Mouse (Mus musculus): ENCODE measurements around the gene Srrd. TPM values are rescaled to one million over a fixed set of nuclear protein-coding genes. Genes with fewer than 3 reads are reported as not detected.
A peak's percentile ranks its signal among the peaks of the same experiment; 100 is the strongest.

Srrd gene
- polyA plus RNA-seq, 1 experiment from 2014 or later, result 51.0 TPM

DNA sequence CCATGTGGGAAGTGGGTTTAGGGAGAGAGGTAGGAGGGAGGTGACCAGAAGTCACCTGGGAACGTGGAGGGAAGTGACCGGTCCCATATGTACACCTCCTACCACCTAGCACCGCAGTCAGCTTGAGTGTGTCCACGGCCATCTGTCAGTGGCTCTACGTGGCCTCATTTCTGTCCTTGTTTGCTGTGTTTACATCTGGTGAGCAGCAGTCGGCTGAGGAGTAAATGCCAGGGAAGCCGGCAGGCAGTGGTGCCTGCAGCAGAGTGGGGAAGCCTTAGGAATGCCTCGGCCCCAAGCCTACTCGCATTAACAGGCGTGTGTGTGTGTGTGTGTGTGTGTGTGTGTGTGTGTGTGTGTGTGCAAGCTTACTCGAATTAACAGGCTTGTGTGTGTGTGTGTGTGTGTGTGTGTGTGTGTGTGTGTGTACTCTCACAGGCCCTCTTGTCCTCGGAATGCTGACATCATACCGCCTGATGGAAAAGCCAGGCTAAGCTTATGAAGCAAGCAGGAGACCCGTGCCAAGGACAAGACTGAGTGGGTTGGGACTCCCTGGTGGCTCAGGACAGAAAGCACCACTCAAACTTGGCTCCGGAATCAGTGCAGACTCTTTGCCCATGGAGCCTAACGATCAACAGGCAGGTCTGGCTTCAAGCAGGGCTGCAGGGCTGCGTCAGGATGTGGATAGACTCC is 39.9 kb upstream of the Srrd start:
- Histone ChIP-seq H3K4me2 (no peak overlapping the region), H3K4me1 (ENCODE audit: insufficient read depth) (no peaks in the 10 kb centered on the region), H3K9ac (no peak overlapping the region), H3K9me3 (ENCODE audit: low read depth, low read length) (no peaks in the 10 kb centered on the region), H3K27ac (ENCODE audit: low read depth) (no peak overlapping the region), H3K36me3 (ENCODE audit: insufficient read depth) (peaks cover 14% of the 10 kb centered on the region), H3K4me3 (ENCODE audit: low read depth, low read length) (no peak overlapping the region), H3K27me3 (ENCODE audit: insufficient read depth, low read length) (no peaks in the 10 kb centered on the region)
- ATAC-seq (ENCODE audit: insufficient read depth) (peak; percentile 47), DNase-seq (peak; percentile 42)
- WGBS, result 38% methylated on average over 17 of the region's 17 CpGs
- no peak for TF ChIP-seq CTCF (IDR thresholded peaks at IDR 0.05; ENCODE audit: low read depth)

DNA sequence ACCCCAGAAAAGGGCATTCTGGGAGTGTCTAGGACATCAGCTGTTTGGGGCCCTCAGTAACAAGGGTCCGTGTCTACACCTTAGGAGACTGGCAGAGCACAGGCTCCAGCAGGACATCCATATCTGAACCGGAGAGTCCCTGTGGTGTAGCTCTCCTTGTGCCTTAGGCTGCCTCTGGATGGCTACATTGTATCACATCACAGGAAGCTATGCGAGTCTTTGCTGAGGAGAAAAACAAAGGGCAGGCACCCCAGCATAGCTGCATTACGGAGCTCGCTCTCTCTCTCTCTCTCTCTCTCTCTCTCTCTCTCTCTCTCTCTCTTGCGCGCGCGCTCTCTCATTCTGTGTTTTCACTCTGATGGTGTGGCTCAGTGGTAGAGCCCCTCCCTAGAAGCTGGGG is 39.2 kb upstream of the Srrd start:
- Histone ChIP-seq H3K9me3 (ENCODE audit: low read depth, low read length) (no peaks in the 10 kb centered on the region), H3K36me3 (ENCODE audit: insufficient read depth) (peaks cover 14% of the 10 kb centered on the region), H3K9ac (no peak overlapping the region), H3K4me3 (ENCODE audit: low read depth, low read length) (no peak overlapping the region), H3K27ac (ENCODE audit: low read depth) (no peak overlapping the region), H3K4me1 (ENCODE audit: insufficient read depth) (no peaks in the 10 kb centered on the region), H3K4me2 (no peak overlapping the region), H3K27me3 (ENCODE audit: insufficient read depth, low read length) (no peaks in the 10 kb centered on the region)
- ATAC-seq (ENCODE audit: insufficient read depth), result no peak
- WGBS, result 56% methylated on average over 9 of the region's 9 CpGs
- TF ChIP-seq CTCF (IDR thresholded peaks at IDR 0.05; ENCODE audit: low read depth), result no peak
- DNase-seq, result no peak

DNA sequence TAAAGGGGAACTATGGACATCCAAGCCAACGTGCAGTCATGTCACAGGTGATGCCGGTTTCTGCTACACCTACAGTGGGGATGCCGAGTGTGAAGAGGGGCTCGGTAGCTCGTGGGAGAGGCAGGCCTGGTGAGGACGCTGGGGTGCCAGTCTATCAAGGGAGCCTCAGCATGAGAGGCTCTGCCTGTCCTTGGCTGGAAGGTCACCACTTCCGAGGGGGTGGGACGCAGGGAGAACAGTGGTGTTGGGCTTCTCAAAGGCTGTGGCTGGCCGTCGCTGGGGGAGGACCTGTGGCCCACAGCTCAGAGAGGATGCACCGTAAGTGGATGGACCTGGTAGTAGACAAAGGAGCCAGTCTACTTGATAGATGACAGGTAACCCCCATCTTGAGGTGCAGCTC is 38.3 kb upstream of the Srrd start:
- Histone ChIP-seq H3K36me3 (ENCODE audit: insufficient read depth) (peaks cover 17% of the 10 kb centered on the region), H3K4me1 (ENCODE audit: insufficient read depth) (no peaks in the 10 kb centered on the region), H3K4me2 (no peak overlapping the region), H3K9me3 (ENCODE audit: low read depth, low read length) (no peaks in the 10 kb centered on the region), H3K4me3 (ENCODE audit: low read depth, low read length) (no peak overlapping the region), H3K27me3 (ENCODE audit: insufficient read depth, low read length) (no peaks in the 10 kb centered on the region), H3K27ac (ENCODE audit: low read depth) (no peak overlapping the region), H3K9ac (no peak overlapping the region)
- ATAC-seq (ENCODE audit: insufficient read depth) (no peak), DNase-seq (no peak)
- TF ChIP-seq CTCF (IDR thresholded peaks at IDR 0.05; ENCODE audit: low read depth), result no peak
- 76% methylated on average over 11 of the region's 11 CpGs for WGBS

DNA sequence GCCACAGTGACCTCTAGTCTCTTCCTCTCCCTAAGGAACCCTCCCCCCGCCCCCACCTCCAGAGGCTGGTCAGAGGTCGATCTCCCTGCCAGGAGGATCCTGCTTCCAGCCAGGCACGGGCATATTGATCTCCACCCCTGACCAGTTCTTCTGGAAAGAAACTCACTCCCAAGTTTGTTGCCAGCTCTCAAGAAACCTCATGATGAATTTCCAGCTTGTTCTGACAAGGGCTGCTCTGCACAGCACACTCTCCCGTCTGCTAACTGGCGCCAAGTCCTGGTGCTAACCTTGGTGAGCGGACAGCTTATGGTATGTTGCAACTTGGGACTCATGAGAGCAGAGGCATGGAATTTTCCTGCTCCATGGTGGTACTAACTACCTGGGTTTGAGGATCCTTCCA is 35.9 kb upstream of the Srrd start:
- ATAC-seq (ENCODE audit: insufficient read depth), result no peak
- H3K4me1 ChIP-seq (ENCODE audit: insufficient read depth), result no peaks in the 10 kb centered on the region
- 75% methylated on average over 6 of the region's 6 CpGs for WGBS
- H3K27ac ChIP-seq (ENCODE audit: low read depth), result no peak overlapping the region
- H3K4me2 ChIP-seq, result no peak overlapping the region
- DNase-seq, result no peak
- no peak for TF ChIP-seq CTCF (IDR thresholded peaks at IDR 0.05; ENCODE audit: low read depth)
- H3K36me3 ChIP-seq (ENCODE audit: insufficient read depth), result peaks cover 38% of the 10 kb centered on the region
- H3K4me3 ChIP-seq (ENCODE audit: low read depth, low read length), result no peak overlapping the region
- no peaks in the 10 kb centered on the region for H3K9me3 ChIP-seq (ENCODE audit: low read depth, low read length)
- no peaks in the 10 kb centered on the region for H3K27me3 ChIP-seq (ENCODE audit: insufficient read depth, low read length)
- H3K9ac ChIP-seq, result no peak overlapping the region

DNA sequence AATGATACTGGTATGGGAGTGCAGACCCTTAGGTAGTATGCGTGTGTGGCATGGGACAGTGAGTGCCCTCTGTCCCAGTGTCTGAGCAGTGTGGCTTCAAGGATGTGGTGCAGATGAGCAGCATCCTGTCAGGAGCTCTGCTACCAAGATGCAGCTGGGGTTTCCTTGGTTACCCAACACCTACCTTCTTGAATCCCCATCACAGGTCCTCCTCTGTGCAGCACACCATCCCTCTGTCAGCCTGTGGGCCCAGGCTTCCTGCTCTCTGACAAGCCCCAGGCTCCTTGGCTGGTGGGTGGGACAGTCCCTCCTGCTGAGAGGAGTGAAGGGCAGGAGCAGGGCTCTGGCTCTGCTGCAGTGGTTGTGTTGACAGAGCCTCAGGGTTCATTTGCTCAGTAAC is 34.5 kb upstream of the Srrd start:
- Histone ChIP-seq H3K27me3 (ENCODE audit: insufficient read depth, low read length) (no peaks in the 10 kb centered on the region), H3K4me1 (ENCODE audit: insufficient read depth) (no peaks in the 10 kb centered on the region), H3K9ac (no peak overlapping the region), H3K36me3 (ENCODE audit: insufficient read depth) (peaks cover 41% of the 10 kb centered on the region), H3K4me3 (ENCODE audit: low read depth, low read length) (no peak overlapping the region), H3K9me3 (ENCODE audit: low read depth, low read length) (no peaks in the 10 kb centered on the region), H3K27ac (ENCODE audit: low read depth) (no peak overlapping the region), H3K4me2 (no peak overlapping the region)
- no peak for ATAC-seq (ENCODE audit: insufficient read depth)
- WGBS, result 87% methylated on average over 1 of the region's 1 CpGs
- TF ChIP-seq CTCF (IDR thresholded peaks at IDR 0.05; ENCODE audit: low read depth), result no peak
- no peak for DNase-seq

DNA sequence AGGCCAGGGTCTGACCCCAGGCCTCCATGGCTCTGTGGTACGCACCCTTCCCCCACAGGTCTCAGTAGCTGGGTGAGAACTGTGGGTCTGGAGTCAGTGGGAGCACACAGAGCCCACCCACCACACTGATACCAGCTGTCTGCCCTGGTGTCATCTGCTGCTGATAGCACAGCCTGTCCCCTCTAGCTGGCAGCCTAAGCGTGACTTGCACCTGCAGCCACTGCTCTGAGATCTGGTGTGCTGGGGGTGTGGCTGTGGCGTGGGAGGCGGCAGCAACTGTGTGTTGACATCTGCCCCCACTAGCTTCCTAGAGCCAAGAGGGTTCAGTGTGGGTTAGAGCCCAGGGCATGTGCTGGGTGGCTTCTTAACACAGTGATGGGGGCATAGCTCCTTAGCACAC is 33.3 kb upstream of the Srrd start:
- no peak overlapping the region for H3K27ac ChIP-seq (ENCODE audit: low read depth)
- ATAC-seq (ENCODE audit: insufficient read depth) (no peak), DNase-seq (no peak)
- WGBS, result 86% methylated on average over 4 of the region's 4 CpGs
- H3K9me3 ChIP-seq (ENCODE audit: low read depth, low read length), result no peaks in the 10 kb centered on the region
- no peak overlapping the region for H3K9ac ChIP-seq
- H3K27me3 ChIP-seq (ENCODE audit: insufficient read depth, low read length), result no peaks in the 10 kb centered on the region
- no peaks in the 10 kb centered on the region for H3K4me1 ChIP-seq (ENCODE audit: insufficient read depth)
- no peak overlapping the region for H3K4me3 ChIP-seq (ENCODE audit: low read depth, low read length)
- no peak overlapping the region for H3K4me2 ChIP-seq
- TF ChIP-seq CTCF (IDR thresholded peaks at IDR 0.05; ENCODE audit: low read depth), result no peak
- peaks cover 46% of the 10 kb centered on the region for H3K36me3 ChIP-seq (ENCODE audit: insufficient read depth)

DNA sequence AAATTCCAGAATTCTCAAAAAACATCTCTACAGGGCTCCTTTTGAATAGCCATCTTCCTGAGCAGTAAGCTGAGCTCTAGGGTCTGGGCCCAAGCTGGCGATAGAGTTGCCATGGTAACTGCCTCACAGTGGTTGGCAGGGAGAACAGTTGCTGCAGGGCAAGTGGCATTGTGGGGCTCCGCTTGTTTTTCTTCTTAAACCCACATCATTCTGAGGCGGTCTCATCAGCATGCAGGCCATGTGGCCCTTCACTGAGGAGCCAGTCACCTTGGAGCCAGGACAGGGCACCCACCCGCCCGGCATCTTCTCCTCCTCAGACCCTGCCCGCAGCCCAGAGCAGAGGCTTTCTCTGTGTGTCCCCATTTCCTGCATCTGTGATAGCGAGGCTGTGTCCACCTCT is 29.1 kb upstream of the Srrd start:
- Histone ChIP-seq H3K27me3 (ENCODE audit: insufficient read depth, low read length) (no peaks in the 10 kb centered on the region), H3K4me3 (ENCODE audit: low read depth, low read length) (no peak overlapping the region), H3K4me1 (ENCODE audit: insufficient read depth) (no peaks in the 10 kb centered on the region), H3K36me3 (ENCODE audit: insufficient read depth) (peaks cover 69% of the 10 kb centered on the region), H3K4me2 (no peak overlapping the region), H3K9ac (no peak overlapping the region), H3K9me3 (ENCODE audit: low read depth, low read length) (no peaks in the 10 kb centered on the region), H3K27ac (ENCODE audit: low read depth) (no peak overlapping the region)
- no peak for ATAC-seq (ENCODE audit: insufficient read depth)
- DNase-seq, result no peak
- 74% methylated on average over 7 of the region's 7 CpGs for WGBS
- TF ChIP-seq CTCF (IDR thresholded peaks at IDR 0.05; ENCODE audit: low read depth), result no peak

Data from lung, embryonic 14.5 days (tissue).